Mouse (Mus musculus) olfactory bulb, adult 2 months (tissue): ENCODE measurements around the gene Col4a4.

Source experiments
- CTCF ChIP-seq: fragments of 200-500 bp; IDR thresholded peaks from 2 replicates; pipeline ENCODE4 v1.5.1; 2012; ENCODE audit warnings: low read depth, mild to moderate bottlenecking, low read length, moderate library complexity; ENCODE audit not compliant: insufficient read depth
- POLR2A ChIP-seq: fragments of 200-500 bp; IDR thresholded peaks from 2 replicates; pipeline ENCODE4 v1.6.1; 2012; ENCODE audit warnings: mild to moderate bottlenecking, low read depth, low read length, moderate library complexity; ENCODE audit not compliant: insufficient read depth

DNA sequence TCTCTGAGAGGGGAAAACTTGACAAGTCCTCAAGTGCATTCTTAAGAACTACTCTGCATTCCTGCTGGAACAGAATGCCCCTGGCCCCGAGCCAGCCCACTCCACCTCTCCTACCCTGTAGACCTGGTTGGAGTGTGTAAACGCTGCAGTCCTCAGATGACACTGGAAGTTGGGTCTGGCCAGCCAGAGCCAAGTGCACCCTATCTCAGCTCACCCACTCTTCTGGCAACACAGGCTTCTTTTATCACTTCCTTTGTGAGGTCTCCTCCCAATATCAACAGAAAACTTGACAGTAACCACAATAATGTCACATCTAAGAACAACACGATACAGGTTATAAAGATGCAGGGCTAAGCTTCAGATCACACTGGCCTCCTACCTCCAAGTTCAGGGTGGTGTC lies 8.7 kb downstream of the Col4a4 start:
- no peak for TF ChIP-seq CTCF
- no peak for TF ChIP-seq POLR2A
